Mouse (Mus musculus): Measurements from ENCODE around the gene Gm13023. TPM values are rescaled to one million over a fixed set of nuclear protein-coding genes. Genes with fewer than 3 reads are reported as not detected.
"Not testable (repeated sequence)": the region's sequence is repeated elsewhere in the genome, so short reads cannot be mapped to it uniquely, and the experiment has no call there.

Gene Gm13023
- not detected for total RNA-seq (2021)
- long read RNA-seq, experiment 1 = 0 reads
- long read RNA-seq, experiment 2 = 0 reads

DNA sequence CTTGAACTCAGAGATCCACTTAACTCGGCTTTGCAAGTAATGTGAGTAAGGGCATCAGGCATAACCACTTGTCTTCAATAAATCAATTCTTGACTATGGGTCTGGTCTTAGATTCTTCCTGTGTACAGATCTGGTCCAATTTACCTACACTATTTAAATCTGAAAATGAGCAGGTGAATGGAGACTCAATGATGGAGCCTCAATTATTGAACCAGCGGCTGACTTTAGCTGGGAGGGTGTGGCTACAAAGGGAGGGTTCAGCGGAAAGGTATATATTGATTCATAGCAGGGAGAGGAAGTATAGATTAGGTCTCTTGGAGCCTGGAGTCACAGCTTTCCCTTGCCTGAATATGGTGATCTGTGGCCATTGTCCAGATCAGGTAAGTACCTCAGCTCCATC is at the start of gene Gm13023:
Gm13023 (plus strand) TSS at position 301 of the 400 bp plus-strand sequence.
- not testable (repeated sequence) for DNase-seq (ENCODE audit: low spot score in 2 of 2)

DNA sequence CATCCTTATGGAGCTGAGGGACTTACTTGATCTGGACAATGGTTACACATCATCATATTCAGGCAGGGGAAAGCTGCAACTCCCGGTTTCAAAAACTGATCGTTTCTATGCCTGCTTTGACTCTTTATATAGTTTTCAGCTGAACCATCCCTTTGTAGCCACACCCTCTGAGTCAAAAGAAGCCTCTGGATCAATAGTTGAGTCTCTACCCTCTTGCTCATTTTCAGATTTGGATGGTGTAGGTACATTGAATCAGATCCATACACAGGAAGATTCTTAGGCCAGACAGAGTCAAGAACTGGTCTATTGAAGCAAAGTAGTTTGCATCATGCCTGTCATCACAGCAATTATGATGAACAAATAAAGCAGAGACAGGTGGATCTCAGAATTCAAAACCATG is 26.8 kb downstream of the Gm13023 start, which contains the start of gene Gm13084:
Gm13084 (minus strand) TSS at position 101 of the 400 bp plus-strand sequence.
- DNase-seq (ENCODE audit: low spot score in 2 of 2) = no peak

Other genes with a start within 250 kb of the Gm13023 start
- not detected for gene BC080695, start 237.7 kb upstream of the Gm13023 start, total RNA-seq (2021)
- not detected for gene Gm13057, start 237.6 kb upstream of the Gm13023 start, total RNA-seq (2021)
- not detected for gene Gm13083, start 174.3 kb upstream of the Gm13023 start, total RNA-seq (2021)
- gene Gm13088, start 132.1 kb upstream of the Gm13023 start, total RNA-seq (2021) = not detected
- gene Gm13089, start 86.6 kb upstream of the Gm13023 start, total RNA-seq (2021) = not detected
- gene Gm13078, start 69.9 kb upstream of the Gm13023 start, total RNA-seq (2021) = not detected
- gene Gm13084, start 26.7 kb downstream of the Gm13023 start, total RNA-seq (2021) = not detected
- not detected for gene Gm13103, start 57.1 kb downstream of the Gm13023 start, total RNA-seq (2021)
- not detected for gene Pramef6, start 111.0 kb downstream of the Gm13023 start, total RNA-seq (2021)
- gene Pramef25, start 161.7 kb downstream of the Gm13023 start, total RNA-seq (2021) = not detected
- gene Gm13101, start 177.6 kb downstream of the Gm13023 start, total RNA-seq (2021) = not detected
- gene Pramef17, start 205.0 kb downstream of the Gm13023 start, total RNA-seq (2021) = not detected